Mouse (Mus musculus): ENCODE data around the gene Map4k1. TPM values are rescaled to one million over a fixed set of nuclear protein-coding genes. Genes with fewer than 3 reads are reported as not detected.

Gene Map4k1
- polyA plus RNA-seq, 1 experiment from 2014 or later, result 10.4 TPM

GRCm38 (mm10) chr7:28959505-28960045, 22.3 kb upstream of the Map4k1 start:
- H3K4me3 ChIP-seq (replicated peaks; ENCODE audit: low read length), result peak overlapping the region; percentile 6; the same call in 1 of the 2 replicates
- no peaks in the 10 kb centered on the region for H3K36me3 ChIP-seq (replicated peaks; ENCODE audit: control insufficient read depth, insufficient read depth)
- H3K27me3 ChIP-seq (ENCODE audit: control insufficient read depth, insufficient read depth, low read length), result no peaks in the 10 kb centered on the region
- 0 out of 2 replicates have a peak overlapping the region, but pooled peaks have one; percentile 26 for H3K27ac ChIP-seq
- H3K9ac ChIP-seq, result peak overlapping the region; percentile 98
- DNase-seq (ENCODE audit: low spot score) (no peak), ATAC-seq (ENCODE audit: low FRiP score) (no peak)
- peaks cover 34% of the 10 kb centered on the region for H3K4me1 ChIP-seq (replicated peaks; ENCODE audit: control insufficient read depth, insufficient read depth, low read length)
- 51% methylated on average over 6 of the region's 6 CpGs for WGBS
- no peaks in the 10 kb centered on the region for H3K9me3 ChIP-seq (ENCODE audit: control insufficient read depth, low read length)
- peak overlapping the region; percentile 89 for H3K4me2 ChIP-seq (replicated peaks)

GRCm38 (mm10) chr7:28960354-28961046, 21.4 kb upstream of the Map4k1 start:
- no peaks in the 10 kb centered on the region for H3K27me3 ChIP-seq (ENCODE audit: control insufficient read depth, insufficient read depth, low read length)
- peak overlapping the region; percentile 97 for H3K4me3 ChIP-seq (replicated peaks; ENCODE audit: low read length)
- H3K9ac ChIP-seq, result peak overlapping the region; percentile 98
- ATAC-seq (ENCODE audit: low FRiP score) (no peak), DNase-seq (ENCODE audit: low spot score) (no peak)
- H3K27ac ChIP-seq, result no peak overlapping the region; the same call in 1 of the 2 replicates
- H3K4me1 ChIP-seq (replicated peaks; ENCODE audit: control insufficient read depth, insufficient read depth, low read length), result peaks cover 34% of the 10 kb centered on the region
- H3K36me3 ChIP-seq (replicated peaks; ENCODE audit: control insufficient read depth, insufficient read depth), result no peaks in the 10 kb centered on the region
- H3K9me3 ChIP-seq (ENCODE audit: control insufficient read depth, low read length), result no peaks in the 10 kb centered on the region
- 38% methylated on average over 9 of the region's 9 CpGs for WGBS
- H3K4me2 ChIP-seq (replicated peaks), result peak overlapping the region; percentile 89

DNA sequence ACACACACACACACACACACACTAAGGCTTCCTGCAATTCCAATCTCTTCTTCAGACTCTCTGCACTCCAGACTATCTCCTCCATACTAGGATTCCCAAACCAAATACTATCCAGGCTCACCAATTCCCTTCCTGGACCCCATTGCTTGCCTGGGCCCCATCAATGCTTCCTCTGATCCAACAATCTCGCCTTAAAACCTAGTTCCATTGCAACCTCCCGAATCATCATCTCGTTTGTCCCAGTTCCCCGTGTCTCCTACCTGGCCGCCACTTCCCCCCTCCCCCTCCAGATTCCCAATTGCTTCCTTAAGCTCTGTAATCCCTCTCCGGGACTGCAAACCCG, 20.3 kb upstream of the Map4k1 start:
- DNase-seq (ENCODE audit: low spot score), result no peak
- H3K4me1 ChIP-seq (replicated peaks; ENCODE audit: control insufficient read depth, insufficient read depth, low read length), result peaks cover 34% of the 10 kb centered on the region

DNA sequence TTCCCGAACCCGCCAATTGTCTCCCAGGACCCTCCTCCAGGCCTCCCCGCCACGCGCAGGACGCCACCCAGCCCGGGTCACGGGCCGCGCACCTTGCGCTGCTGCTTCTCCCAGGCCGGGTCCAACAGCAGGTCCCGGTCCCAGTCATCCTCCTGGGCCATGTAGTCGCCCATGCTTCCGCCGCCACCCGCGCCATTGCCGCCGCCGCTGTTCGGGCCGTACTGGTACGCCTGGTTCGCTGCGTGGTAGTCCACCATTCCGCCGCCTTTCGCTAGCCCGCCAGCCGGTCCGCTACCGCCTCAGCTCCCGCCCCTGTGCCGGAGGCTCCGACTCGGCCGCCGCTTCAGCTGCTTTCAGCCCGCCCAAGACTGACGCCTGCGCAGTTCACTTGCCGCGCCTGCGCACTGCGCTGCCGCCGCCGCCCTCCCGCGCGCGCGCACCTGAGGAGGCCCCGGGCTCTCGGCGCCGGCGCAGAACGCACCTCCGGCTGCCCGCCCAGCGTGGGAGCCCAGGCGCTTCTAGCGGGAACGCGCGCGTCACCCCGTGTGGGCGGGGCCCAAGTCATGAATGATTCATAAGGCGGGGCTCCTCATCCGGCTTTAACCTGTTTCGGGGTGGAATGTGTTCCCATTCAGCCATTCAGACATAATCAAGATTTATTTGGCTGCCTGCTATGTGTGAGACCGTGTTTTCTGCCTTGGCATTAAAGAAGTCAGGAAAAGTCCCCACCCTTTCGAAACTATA, 19.8 kb upstream of the Map4k1 start, which contains the start of gene Actn4:
TSS of gene Actn4 (minus strand) at position 414 of the 744 bp plus-strand sequence.
- Histone ChIP-seq H3K9me3 (ENCODE audit: control insufficient read depth, low read length) (no peaks in the 10 kb centered on the region), H3K9ac (peak within 1 kb of the TSS; percentile 98), H3K4me3 (replicated peaks; ENCODE audit: low read length) (peak within 1 kb of the TSS; percentile 97), H3K36me3 (replicated peaks; ENCODE audit: control insufficient read depth, insufficient read depth) (no peaks in the 10 kb centered on the region), H3K27ac (peak within 1 kb of the TSS; percentile 93), H3K27me3 (ENCODE audit: control insufficient read depth, insufficient read depth, low read length) (no peaks in the 10 kb centered on the region), H3K4me1 (replicated peaks; ENCODE audit: control insufficient read depth, insufficient read depth, low read length) (peaks cover 34% of the 10 kb centered on the region), H3K4me2 (replicated peaks) (peak within 1 kb of the TSS; percentile 89)
- ATAC-seq (ENCODE audit: low FRiP score) (peak; percentile 91), DNase-seq (ENCODE audit: low spot score) (peak; percentile 99)
- WGBS, result under 1% methylated on average over 70 of the region's 76 CpGs

More for the DNA sequence above, 20.3 kb upstream of the Map4k1 start:
- no peaks in the 10 kb centered on the region for H3K27me3 ChIP-seq (ENCODE audit: control insufficient read depth, insufficient read depth, low read length)
- H3K9me3 ChIP-seq (ENCODE audit: control insufficient read depth, low read length), result no peaks in the 10 kb centered on the region
- peak overlapping the region; percentile 89 for H3K4me2 ChIP-seq (replicated peaks)
- under 1% methylated on average over 7 of the region's 7 CpGs for WGBS
- peak overlapping the region; percentile 98 for H3K9ac ChIP-seq
- no peaks in the 10 kb centered on the region for H3K36me3 ChIP-seq (replicated peaks; ENCODE audit: control insufficient read depth, insufficient read depth)
- peak overlapping the region; percentile 97 for H3K4me3 ChIP-seq (replicated peaks; ENCODE audit: low read length)
- no peak for ATAC-seq (ENCODE audit: low FRiP score)
- H3K27ac ChIP-seq, result peak overlapping the region; percentile 82

DNA sequence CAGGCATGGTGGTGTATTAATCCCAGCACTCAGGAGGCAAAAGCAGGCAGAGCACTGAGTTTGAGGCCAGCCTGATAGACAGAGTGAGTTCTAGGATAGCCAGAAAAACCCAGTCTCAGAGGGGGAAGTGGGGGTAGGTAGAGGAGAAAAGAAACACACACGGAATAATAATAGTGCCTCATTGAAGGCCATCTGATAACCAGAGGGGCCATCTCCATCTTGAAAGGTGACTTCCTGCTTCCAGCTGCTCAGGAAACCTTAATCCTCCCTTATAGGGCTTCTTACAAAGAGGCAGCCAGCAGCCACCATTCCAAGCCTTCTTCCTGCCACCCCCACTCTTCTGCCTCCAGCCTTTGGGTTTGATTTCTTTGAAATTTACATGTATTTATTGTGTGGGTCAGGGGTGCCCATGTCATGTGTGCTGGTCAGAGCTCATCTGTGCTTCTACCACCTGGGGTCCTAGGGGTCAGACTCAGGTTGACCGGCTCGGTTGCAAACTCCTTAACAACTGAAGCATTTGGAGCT, 18.4 kb upstream of the Map4k1 start:
- H3K9me3 ChIP-seq (ENCODE audit: control insufficient read depth, low read length), result no peaks in the 10 kb centered on the region
- ATAC-seq (ENCODE audit: low FRiP score), result no peak
- H3K4me3 ChIP-seq (replicated peaks; ENCODE audit: low read length), result no peak overlapping the region
- no peak overlapping the region; the same call in 1 of the 2 replicates for H3K27ac ChIP-seq
- 78% methylated on average over 3 of the region's 3 CpGs for WGBS
- DNase-seq (ENCODE audit: low spot score), result no peak
- H3K4me2 ChIP-seq (replicated peaks), result no peak overlapping the region
- H3K27me3 ChIP-seq (ENCODE audit: control insufficient read depth, insufficient read depth, low read length), result no peaks in the 10 kb centered on the region
- H3K36me3 ChIP-seq (replicated peaks; ENCODE audit: control insufficient read depth, insufficient read depth), result no peaks in the 10 kb centered on the region
- H3K4me1 ChIP-seq (replicated peaks; ENCODE audit: control insufficient read depth, insufficient read depth, low read length), result peaks cover 30% of the 10 kb centered on the region
- no peak overlapping the region for H3K9ac ChIP-seq

- Histone ChIP-seq H3K4me1 (replicated peaks; ENCODE audit: control insufficient read depth, insufficient read depth, low read length) (peaks cover 11% of the 10 kb centered on the region), H3K27me3 (ENCODE audit: control insufficient read depth, insufficient read depth, low read length) (no peaks in the 10 kb centered on the region), H3K9ac (no peak overlapping the region), H3K9me3 (ENCODE audit: control insufficient read depth, low read length) (no peaks in the 10 kb centered on the region), H3K4me3 (replicated peaks; ENCODE audit: low read length) (no peak overlapping the region), H3K27ac (no peak overlapping the region), H3K36me3 (replicated peaks; ENCODE audit: control insufficient read depth, insufficient read depth) (no peaks in the 10 kb centered on the region), H3K4me2 (replicated peaks) (no peak overlapping the region)
- DNase-seq (ENCODE audit: low spot score) (no peak), ATAC-seq (ENCODE audit: low FRiP score) (no peak)
- WGBS, result 87% methylated on average over 5 of the region's 5 CpGs
These were observed 16.5 kb upstream of the Map4k1 start for GRCm38 (mm10) chr7:28965346-28965840.

DNA sequence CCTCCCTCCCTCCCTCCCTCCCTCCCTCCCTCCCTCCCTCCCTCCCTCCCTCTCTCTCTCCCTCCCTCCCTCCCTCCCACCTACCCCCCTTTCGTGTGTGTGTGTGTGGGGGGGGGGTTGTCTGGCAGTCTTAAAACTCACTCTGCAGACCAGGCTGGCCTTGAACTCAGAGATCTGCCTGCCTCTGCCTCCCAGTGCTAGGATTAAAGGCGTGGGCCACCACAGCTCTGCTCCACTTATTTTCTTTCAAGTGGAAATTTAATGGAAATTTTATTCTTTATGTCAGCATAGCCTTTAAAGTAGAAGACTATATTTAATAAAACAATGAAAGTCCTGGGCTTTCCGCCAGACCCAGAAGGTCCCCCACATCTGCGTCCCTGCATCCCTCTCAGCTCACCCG, 15.7 kb upstream of the Map4k1 start:
- DNase-seq (ENCODE audit: low spot score) (no peak), ATAC-seq (ENCODE audit: low FRiP score) (no peak)
- peaks cover 3% of the 10 kb centered on the region for H3K4me1 ChIP-seq (replicated peaks; ENCODE audit: control insufficient read depth, insufficient read depth, low read length)
- no peaks in the 10 kb centered on the region for H3K27me3 ChIP-seq (ENCODE audit: control insufficient read depth, insufficient read depth, low read length)
- 80% methylated on average over 5 of the region's 5 CpGs for WGBS
- no peak overlapping the region for H3K4me2 ChIP-seq (replicated peaks)
- no peak overlapping the region for H3K27ac ChIP-seq
- no peak overlapping the region for H3K9ac ChIP-seq
- H3K4me3 ChIP-seq (replicated peaks; ENCODE audit: low read length), result no peak overlapping the region
- H3K36me3 ChIP-seq (replicated peaks; ENCODE audit: control insufficient read depth, insufficient read depth), result peaks cover 3% of the 10 kb centered on the region
- no peaks in the 10 kb centered on the region for H3K9me3 ChIP-seq (ENCODE audit: control insufficient read depth, low read length)

- no peak overlapping the region for H3K4me2 ChIP-seq (replicated peaks)
- ATAC-seq (ENCODE audit: low FRiP score), result no peak
- 71% methylated on average over 4 of the region's 4 CpGs for WGBS
- no peaks in the 10 kb centered on the region for H3K4me1 ChIP-seq (replicated peaks; ENCODE audit: control insufficient read depth, insufficient read depth, low read length)
- H3K27me3 ChIP-seq (ENCODE audit: control insufficient read depth, insufficient read depth, low read length), result no peaks in the 10 kb centered on the region
- no peak overlapping the region for H3K4me3 ChIP-seq (replicated peaks; ENCODE audit: low read length)
- H3K9me3 ChIP-seq (ENCODE audit: control insufficient read depth, low read length), result no peaks in the 10 kb centered on the region
- no peak overlapping the region for H3K27ac ChIP-seq
- DNase-seq (ENCODE audit: low spot score), result no peak
- peaks cover 11% of the 10 kb centered on the region for H3K36me3 ChIP-seq (replicated peaks; ENCODE audit: control insufficient read depth, insufficient read depth)
- H3K9ac ChIP-seq, result no peak overlapping the region
These were observed 14.9 kb upstream of the Map4k1 start for GRCm38 (mm10) chr7:28966751-28967505.

Data from hindbrain, embryonic 14.5 days (tissue).